Mouse (Mus musculus): Measurements from ENCODE around the gene Nhlrc4. TPM values are rescaled to one million over a fixed set of nuclear protein-coding genes. Genes with fewer than 3 reads are reported as not detected.
A peak's percentile ranks its signal among the peaks of the same experiment; 100 is the strongest.

Nhlrc4 gene
- polyA plus RNA-seq, 1 experiment from 2014 or later: 0.28 TPM

- H3K36me3 ChIP-seq (ENCODE audit: control insufficient read depth, insufficient read depth, low read length): no peaks in the 10 kb centered on the region
- peaks cover 10% of the 10 kb centered on the region for H3K4me1 ChIP-seq (ENCODE audit: control insufficient read depth, insufficient read depth, low read length)
- H3K27ac ChIP-seq (ENCODE audit: low read depth, low read length): peak overlapping the region; percentile 55; the same call in 1 of the 2 replicates
- H3K4me3 ChIP-seq (ENCODE audit: low read length): no peak overlapping the region
- H3K4me2 ChIP-seq (replicated peaks; ENCODE audit: low read depth, low read length): no peak overlapping the region
- no peaks in the 10 kb centered on the region for H3K9me3 ChIP-seq (ENCODE audit: control insufficient read depth, low read length)
- H3K9ac ChIP-seq (ENCODE audit: low read depth, low read length): 0 out of 2 replicates have a peak overlapping the region, but pooled peaks have one; percentile 23
- ATAC-seq (ENCODE audit: low FRiP score, low TSS enrichment): peak; percentile 51
- 48% methylated on average over 9 of the region's 9 CpGs for WGBS
- H3K27me3 ChIP-seq (ENCODE audit: control insufficient read depth, insufficient read depth, low read length): peaks cover 10% of the 10 kb centered on the region
Observed at GRCm38 (mm10) chr17:25945517-25946155, 875 bp upstream of the Nhlrc4 start.

- ATAC-seq (ENCODE audit: low FRiP score, low TSS enrichment): no peak
Observed at GRCm38 (mm10) chr17:25943769-25944168, 992 bp downstream of the Nhlrc4 start.

GRCm38 (mm10) chr17:25943221-25943620 lies 1.5 kb downstream of the Nhlrc4 start:
- Histone ChIP-seq H3K9ac (ENCODE audit: low read depth, low read length) (no peak overlapping the region), H3K9me3 (ENCODE audit: control insufficient read depth, low read length) (no peaks in the 10 kb centered on the region), H3K36me3 (ENCODE audit: control insufficient read depth, insufficient read depth, low read length) (no peaks in the 10 kb centered on the region; the same call in 1 of the 2 replicates), H3K4me3 (ENCODE audit: low read length) (no peak overlapping the region), H3K4me2 (replicated peaks; ENCODE audit: low read depth, low read length) (no peak overlapping the region), H3K27ac (ENCODE audit: low read depth, low read length) (no peak overlapping the region), H3K27me3 (ENCODE audit: control insufficient read depth, insufficient read depth, low read length) (no peaks in the 10 kb centered on the region), H3K4me1 (ENCODE audit: control insufficient read depth, insufficient read depth, low read length) (peaks cover 13% of the 10 kb centered on the region)
- ATAC-seq (ENCODE audit: low FRiP score, low TSS enrichment): no peak
- 90% methylated on average over 3 of the region's 3 CpGs for WGBS

More at GRCm38 (mm10) chr17:25943769-25944168, 992 bp downstream of the Nhlrc4 start:
- Histone ChIP-seq H3K27me3 (ENCODE audit: control insufficient read depth, insufficient read depth, low read length) (no peaks in the 10 kb centered on the region), H3K27ac (ENCODE audit: low read depth, low read length) (no peak overlapping the region), H3K36me3 (ENCODE audit: control insufficient read depth, insufficient read depth, low read length) (no peaks in the 10 kb centered on the region; the same call in 1 of the 2 replicates), H3K4me2 (replicated peaks; ENCODE audit: low read depth, low read length) (no peak overlapping the region), H3K9ac (ENCODE audit: low read depth, low read length) (no peak overlapping the region), H3K9me3 (ENCODE audit: control insufficient read depth, low read length) (no peaks in the 10 kb centered on the region), H3K4me3 (ENCODE audit: low read length) (no peak overlapping the region), H3K4me1 (ENCODE audit: control insufficient read depth, insufficient read depth, low read length) (peaks cover 13% of the 10 kb centered on the region)
- WGBS: 79% methylated on average over 9 of the region's 9 CpGs

- no peak overlapping the region; the same call in 1 of the 2 replicates for H3K27ac ChIP-seq (ENCODE audit: low read depth, low read length)
- no peak for ATAC-seq (ENCODE audit: low FRiP score, low TSS enrichment)
- H3K9me3 ChIP-seq (ENCODE audit: control insufficient read depth, low read length): no peaks in the 10 kb centered on the region
- no peaks in the 10 kb centered on the region for H3K27me3 ChIP-seq (ENCODE audit: control insufficient read depth, insufficient read depth, low read length)
- peaks cover under 1% of the 10 kb centered on the region; the same call in 1 of the 2 replicates for H3K36me3 ChIP-seq (ENCODE audit: control insufficient read depth, insufficient read depth, low read length)
- H3K4me3 ChIP-seq (ENCODE audit: low read length): no peak overlapping the region
- no peak overlapping the region for H3K4me2 ChIP-seq (replicated peaks; ENCODE audit: low read depth, low read length)
- H3K4me1 ChIP-seq (ENCODE audit: control insufficient read depth, insufficient read depth, low read length): peaks cover 13% of the 10 kb centered on the region
- H3K9ac ChIP-seq (ENCODE audit: low read depth, low read length): no peak overlapping the region
- WGBS: 85% methylated on average over 2 of the region's 2 CpGs
Observed at GRCm38 (mm10) chr17:25942597-25943151, 2.1 kb downstream of the Nhlrc4 start.

- no peaks in the 10 kb centered on the region for H3K27me3 ChIP-seq (ENCODE audit: control insufficient read depth, insufficient read depth, low read length)
- peaks cover 13% of the 10 kb centered on the region for H3K4me1 ChIP-seq (ENCODE audit: control insufficient read depth, insufficient read depth, low read length)
- WGBS: 4% methylated on average over 45 of the region's 54 CpGs
- peak overlapping the region; percentile 97 for H3K9ac ChIP-seq (ENCODE audit: low read depth, low read length)
- H3K36me3 ChIP-seq (ENCODE audit: control insufficient read depth, insufficient read depth, low read length): peaks cover 10% of the 10 kb centered on the region
- peak overlapping the region; percentile 51 for H3K4me2 ChIP-seq (replicated peaks; ENCODE audit: low read depth, low read length)
- no peaks in the 10 kb centered on the region for H3K9me3 ChIP-seq (ENCODE audit: control insufficient read depth, low read length)
- ATAC-seq (ENCODE audit: low FRiP score, low TSS enrichment): peak; percentile 59
- peak overlapping the region; percentile 94 for H3K4me3 ChIP-seq (ENCODE audit: low read length)
- peak overlapping the region; percentile 92 for H3K27ac ChIP-seq (ENCODE audit: low read depth, low read length)
Observed at GRCm38 (mm10) chr17:25941511-25942241, 3.1 kb downstream of the Nhlrc4 start.

GRCm38 (mm10) chr17:25934526-25934925 lies 10.2 kb downstream of the Nhlrc4 start:
- no peak overlapping the region for H3K4me3 ChIP-seq (ENCODE audit: low read length)
- ATAC-seq (ENCODE audit: low FRiP score, low TSS enrichment): no peak
- H3K27ac ChIP-seq (ENCODE audit: low read depth, low read length): no peak overlapping the region
- no peaks in the 10 kb centered on the region for H3K4me1 ChIP-seq (ENCODE audit: control insufficient read depth, insufficient read depth, low read length)
- no peak overlapping the region for H3K9ac ChIP-seq (ENCODE audit: low read depth, low read length)
- H3K36me3 ChIP-seq (ENCODE audit: control insufficient read depth, insufficient read depth, low read length): peaks cover 73% of the 10 kb centered on the region
- H3K4me2 ChIP-seq (replicated peaks; ENCODE audit: low read depth, low read length): no peak overlapping the region
- no peaks in the 10 kb centered on the region for H3K9me3 ChIP-seq (ENCODE audit: control insufficient read depth, low read length)
- WGBS: 92% methylated on average over 1 of the region's 1 CpGs
- H3K27me3 ChIP-seq (ENCODE audit: control insufficient read depth, insufficient read depth, low read length): no peaks in the 10 kb centered on the region

GRCm38 (mm10) chr17:25925348-25925747 lies 19.4 kb downstream of the Nhlrc4 start:
- no peak for ATAC-seq (ENCODE audit: low FRiP score, low TSS enrichment)
- no peak overlapping the region for H3K4me3 ChIP-seq (ENCODE audit: low read length)
- H3K27ac ChIP-seq (ENCODE audit: low read depth, low read length): no peak overlapping the region
- H3K9me3 ChIP-seq (ENCODE audit: control insufficient read depth, low read length): no peaks in the 10 kb centered on the region
- H3K4me1 ChIP-seq (ENCODE audit: control insufficient read depth, insufficient read depth, low read length): no peaks in the 10 kb centered on the region
- WGBS: 69% methylated on average over 2 of the region's 2 CpGs
- no peaks in the 10 kb centered on the region for H3K27me3 ChIP-seq (ENCODE audit: control insufficient read depth, insufficient read depth, low read length)
- no peak overlapping the region for H3K4me2 ChIP-seq (replicated peaks; ENCODE audit: low read depth, low read length)
- H3K9ac ChIP-seq (ENCODE audit: low read depth, low read length): no peak overlapping the region
- peaks cover 48% of the 10 kb centered on the region for H3K36me3 ChIP-seq (ENCODE audit: control insufficient read depth, insufficient read depth, low read length)

- no peak for ATAC-seq (ENCODE audit: low FRiP score, low TSS enrichment)
- Histone ChIP-seq H3K27ac (ENCODE audit: low read depth, low read length) (no peak overlapping the region), H3K4me1 (ENCODE audit: control insufficient read depth, insufficient read depth, low read length) (peaks cover 13% of the 10 kb centered on the region), H3K4me3 (ENCODE audit: low read length) (no peak overlapping the region), H3K27me3 (ENCODE audit: control insufficient read depth, insufficient read depth, low read length) (no peaks in the 10 kb centered on the region), H3K36me3 (ENCODE audit: control insufficient read depth, insufficient read depth, low read length) (peaks cover 27% of the 10 kb centered on the region), H3K4me2 (replicated peaks; ENCODE audit: low read depth, low read length) (no peak overlapping the region), H3K9ac (ENCODE audit: low read depth, low read length) (no peak overlapping the region), H3K9me3 (ENCODE audit: control insufficient read depth, low read length) (no peaks in the 10 kb centered on the region)
- WGBS: 87% methylated on average over 5 of the region's 5 CpGs
Observed at GRCm38 (mm10) chr17:25922120-25922519, 22.6 kb downstream of the Nhlrc4 start.
